Mouse (Mus musculus): ENCODE data around the gene Chchd3. TPM values are rescaled to one million over a fixed set of nuclear protein-coding genes. Genes with fewer than 3 reads are reported as not detected.

Gene Chchd3
- total RNA-seq, 2 experiments from 2014 or later, result 125 to 422 TPM

- no peak for ATAC-seq (replicated peaks; ENCODE audit: low FRiP score, low TSS enrichment, poor library complexity, severe bottlenecking)
Observed at GRCm38 (mm10) chr6:33028296-33028695, 31.8 kb downstream of the Chchd3 start.

GRCm38 (mm10) chr6:33025041-33025440 is 35.0 kb downstream of the Chchd3 start:
- ATAC-seq (replicated peaks; ENCODE audit: low FRiP score, low TSS enrichment, poor library complexity, severe bottlenecking), result no peak

GRCm38 (mm10) chr6:33004607-33005006 is 55.5 kb downstream of the Chchd3 start:
- ATAC-seq (replicated peaks; ENCODE audit: low FRiP score, low TSS enrichment, poor library complexity, severe bottlenecking), result no peak

- no peak for ATAC-seq (replicated peaks; ENCODE audit: low FRiP score, low TSS enrichment, poor library complexity, severe bottlenecking)
Observed at GRCm38 (mm10) chr6:33002988-33003387, 57.1 kb downstream of the Chchd3 start.

- no peak for ATAC-seq (replicated peaks; ENCODE audit: low FRiP score, low TSS enrichment, poor library complexity, severe bottlenecking)
Observed at GRCm38 (mm10) chr6:33001271-33001670, 58.8 kb downstream of the Chchd3 start.

GRCm38 (mm10) chr6:32996597-32996996 is 63.5 kb downstream of the Chchd3 start:
- no peak for ATAC-seq (replicated peaks; ENCODE audit: low FRiP score, low TSS enrichment, poor library complexity, severe bottlenecking)

- no peak for ATAC-seq (replicated peaks; ENCODE audit: low FRiP score, low TSS enrichment, poor library complexity, severe bottlenecking)
Observed at GRCm38 (mm10) chr6:32993847-32994246, 66.2 kb downstream of the Chchd3 start.

GRCm38 (mm10) chr6:32990061-32990633 is 69.9 kb downstream of the Chchd3 start:
- ATAC-seq (replicated peaks; ENCODE audit: low FRiP score, low TSS enrichment, poor library complexity, severe bottlenecking), result no peak

GRCm38 (mm10) chr6:32988561-32988960 is 71.5 kb downstream of the Chchd3 start:
- no peak for ATAC-seq (replicated peaks; ENCODE audit: low FRiP score, low TSS enrichment, poor library complexity, severe bottlenecking)

GRCm38 (mm10) chr6:32983876-32984275 is 76.2 kb downstream of the Chchd3 start:
- no peak for ATAC-seq (replicated peaks; ENCODE audit: low FRiP score, low TSS enrichment, poor library complexity, severe bottlenecking)

GRCm38 (mm10) chr6:32981253-32981652 is 78.8 kb downstream of the Chchd3 start:
- ATAC-seq (replicated peaks; ENCODE audit: low FRiP score, low TSS enrichment, poor library complexity, severe bottlenecking), result no peak

GRCm38 (mm10) chr6:32978811-32979210 is 81.2 kb downstream of the Chchd3 start:
- ATAC-seq (replicated peaks; ENCODE audit: low FRiP score, low TSS enrichment, poor library complexity, severe bottlenecking), result no peak

GRCm38 (mm10) chr6:32971926-32972325 is 88.1 kb downstream of the Chchd3 start:
- ATAC-seq (replicated peaks; ENCODE audit: low FRiP score, low TSS enrichment, poor library complexity, severe bottlenecking), result no peak; the same call in 1 of the 2 replicates

- no peak for ATAC-seq (replicated peaks; ENCODE audit: low FRiP score, low TSS enrichment, poor library complexity, severe bottlenecking)
Observed at GRCm38 (mm10) chr6:32968971-32969370, 91.1 kb downstream of the Chchd3 start.

GRCm38 (mm10) chr6:32962048-32962447 is 98.0 kb downstream of the Chchd3 start:
- no peak for ATAC-seq (replicated peaks; ENCODE audit: low FRiP score, low TSS enrichment, poor library complexity, severe bottlenecking)

- ATAC-seq (replicated peaks; ENCODE audit: low FRiP score, low TSS enrichment, poor library complexity, severe bottlenecking), result no peak
Observed at GRCm38 (mm10) chr6:32961477-32961876, 98.6 kb downstream of the Chchd3 start.

- ATAC-seq (replicated peaks; ENCODE audit: low FRiP score, low TSS enrichment, poor library complexity, severe bottlenecking), result no peak
Observed at GRCm38 (mm10) chr6:32959816-32960550, 100.1 kb downstream of the Chchd3 start.

GRCm38 (mm10) chr6:32955481-32955880 is 104.6 kb downstream of the Chchd3 start:
- no peak for ATAC-seq (replicated peaks; ENCODE audit: low FRiP score, low TSS enrichment, poor library complexity, severe bottlenecking)

GRCm38 (mm10) chr6:32950973-32951372 is 109.1 kb downstream of the Chchd3 start:
- ATAC-seq (replicated peaks; ENCODE audit: low FRiP score, low TSS enrichment, poor library complexity, severe bottlenecking), result no peak

GRCm38 (mm10) chr6:32949702-32950101 is 110.4 kb downstream of the Chchd3 start:
- no peak for ATAC-seq (replicated peaks; ENCODE audit: low FRiP score, low TSS enrichment, poor library complexity, severe bottlenecking)

- ATAC-seq (replicated peaks; ENCODE audit: low FRiP score, low TSS enrichment, poor library complexity, severe bottlenecking), result peak; percentile 52; the same call in 1 of the 2 replicates
Observed at GRCm38 (mm10) chr6:32947225-32947624, 112.8 kb downstream of the Chchd3 start.

Data from megakaryocyte-erythroid progenitor cell, adult 5-6 weeks (primary cell).